Mouse (Mus musculus) gastrocnemius, postnatal 14 days (tissue): ENCODE measurements around the gene Ifi214. TPM values are rescaled to one million over a fixed set of nuclear protein-coding genes. Genes with fewer than 3 reads are reported as not detected.
"Not testable (repeated sequence)": the region's sequence is repeated elsewhere in the genome, so short reads cannot be mapped to it uniquely, and the experiment has no call there.

Source experiments
- DNase-seq: peaks from one replicate; pipeline ENCODE4 v3.0.0; 2021; ENCODE audit warnings: mixed read lengths
- intact Hi-C: fragments of 180-260 bp; cut with DNase I; formaldehyde crosslinking; loops from one replicate; pipeline ENCODE4 v1.15.1; 2025; ENCODE audit warnings: low total_unique reads
- long read RNA-seq, 2 experiments: library from polyadenylated mRNA; stranded (forward); transcript quantifications; one replicate each; pipeline ENCODE4 v2.0.0; 2021
- microRNA-seq, 2 experiments: library from miRNA; unstranded; fragments of <30 nt; microRNA quantifications; one replicate each; pipeline ENCODE4 v1.2.0; 2021
- total RNA-seq, 2 experiments: library from RNA; stranded (reverse); gene quantifications; 2 replicates each; pipeline ENCODE4 v1.2.3; 2021

Gene Ifi214
- total RNA-seq: not detected
- long read RNA-seq, experiment 1: 0 reads
- long read RNA-seq, experiment 2: 0 reads

- DNase-seq, intact Hi-C loops: not testable (repeated sequence)
These were observed at the start of gene Ifi214 for GRCm38 (mm10) chr1:173535791-173536190. Gene Ifi214, minus strand, starts transcription at chr1:173535957.

DNA sequence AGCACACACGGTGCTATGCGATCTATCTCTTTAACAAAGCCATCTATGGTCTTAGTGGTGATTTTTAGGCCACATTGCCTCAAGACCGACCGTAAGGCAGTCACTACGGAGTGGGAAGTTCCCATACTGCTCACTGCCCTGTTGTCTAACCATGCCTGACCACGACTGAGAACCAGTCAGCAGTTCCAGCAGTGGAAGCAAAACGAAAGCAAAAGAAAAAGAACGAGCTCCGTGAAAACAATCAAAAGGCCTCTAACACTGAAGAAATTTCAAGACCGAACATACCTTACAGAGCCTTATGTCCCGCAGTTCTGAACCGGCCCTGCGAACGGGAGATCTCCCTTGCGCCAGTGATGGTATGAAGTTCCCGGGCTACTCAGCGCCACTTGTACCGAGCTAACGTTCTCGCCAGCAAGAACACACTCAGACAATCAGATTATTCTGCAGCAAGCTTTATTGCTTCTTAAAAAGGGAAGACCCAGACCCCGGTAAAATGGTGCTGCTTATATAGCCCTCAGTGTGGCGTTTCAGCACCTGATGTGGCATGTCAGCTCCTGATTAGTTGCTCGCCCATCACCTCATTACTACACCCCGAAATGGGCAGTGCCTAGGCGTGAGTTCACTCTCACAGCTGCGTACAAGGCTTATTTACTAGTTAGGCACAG is 44.3 kb upstream of the Ifi214 start:
- DNase-seq: no peak
- intact Hi-C loops: no loop called here

- no peak for DNase-seq
- intact Hi-C loops: no loop called here
These were observed 43.3 kb upstream of the Ifi214 start for GRCm38 (mm10) chr1:173579079-173579478.

GRCm38 (mm10) chr1:173550491-173551050 is 14.8 kb upstream of the Ifi214 start:
- DNase-seq, intact Hi-C loops: not testable (repeated sequence)

GRCm38 (mm10) chr1:173548798-173549197 is 13.0 kb upstream of the Ifi214 start:
- DNase-seq, intact Hi-C loops: not testable (repeated sequence)

GRCm38 (mm10) chr1:173521452-173521851 is 14.3 kb downstream of the Ifi214 start:
- DNase-seq: no peak
- intact Hi-C loops: no loop called here

DNA sequence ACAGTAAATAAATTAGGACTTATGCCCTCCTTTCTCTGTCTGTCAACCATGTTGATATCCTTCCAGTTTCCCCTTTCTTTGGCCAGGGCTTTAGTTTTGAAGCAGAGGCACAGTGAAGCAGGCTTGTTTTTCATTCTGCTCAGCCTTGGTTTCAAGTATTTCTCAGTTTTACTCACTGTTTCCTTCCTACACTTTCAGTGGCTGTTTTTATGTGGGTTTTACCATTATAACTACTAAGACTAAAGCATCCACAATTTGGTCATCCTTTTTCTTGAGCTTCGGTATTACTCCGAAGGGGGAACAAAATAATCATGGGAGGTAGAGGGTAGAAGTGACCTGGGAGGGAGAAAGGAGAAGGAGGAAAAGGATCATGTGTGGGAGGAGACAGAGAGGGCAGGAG is 25.2 kb downstream of the Ifi214 start:
- DNase-seq, intact Hi-C loops: not testable (repeated sequence)

DNA sequence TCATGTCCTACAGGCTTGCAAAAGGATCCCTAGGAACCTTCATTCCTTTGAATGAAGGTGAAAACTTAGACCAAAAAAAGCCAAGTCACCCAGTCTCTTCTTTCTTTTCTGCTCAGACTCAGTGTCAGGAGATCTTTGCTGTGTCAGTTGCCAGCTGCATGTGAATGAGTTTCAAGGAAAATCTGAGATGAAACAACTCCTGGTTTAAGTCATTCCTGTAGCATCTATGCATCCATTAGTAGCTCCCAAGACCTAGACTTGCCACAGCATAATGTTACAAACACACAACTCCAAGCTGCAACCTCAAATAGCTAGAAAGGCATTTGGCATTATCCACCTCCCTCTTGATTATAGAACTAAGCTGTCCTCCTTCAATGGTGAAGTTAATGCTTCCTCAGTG is 44.3 kb downstream of the Ifi214 start:
- DNase-seq, intact Hi-C loops: not testable (repeated sequence)

GRCm38 (mm10) chr1:173490812-173491480 is 44.8 kb downstream of the Ifi214 start, which contains the start of gene Ifi206:
Gene Ifi206, minus strand, starts transcription at chr1:173491041.
- DNase-seq, intact Hi-C loops: not testable (repeated sequence)

DNA sequence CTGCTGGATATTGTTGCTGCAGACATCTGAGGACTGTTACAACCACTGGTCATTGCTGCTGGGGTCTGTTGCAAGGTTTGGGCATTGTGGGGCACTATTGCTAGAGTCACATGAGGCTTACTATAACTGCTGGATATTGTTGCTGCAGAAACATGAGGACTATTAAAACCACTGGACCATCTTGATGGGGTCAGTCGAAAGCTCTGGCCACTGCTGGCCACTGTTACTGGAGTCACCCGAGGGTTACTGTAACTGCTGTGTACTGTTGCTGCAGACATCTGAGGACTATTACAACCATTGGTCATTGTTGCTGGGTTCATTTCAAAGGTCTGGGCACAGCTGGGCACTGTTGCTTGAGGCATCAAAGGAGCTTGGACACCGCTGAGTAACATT is 54.6 kb downstream of the Ifi214 start:
- intact Hi-C loops, DNase-seq: not testable (repeated sequence)

GRCm38 (mm10) chr1:173480399-173481181 is 55.2 kb downstream of the Ifi214 start:
- intact Hi-C loops, DNase-seq: not testable (repeated sequence)

Small RNA genes lying within 50 kb of the gene (microRNA-seq; reads per million reads assigned to microRNA genes)
- 0 reads per million in 2 experiments for gene Gm44481

Other genes with a start within 250 kb of the Ifi214 start
- 1 to 10 TPM; 5.1 to 7.9 TPM for gene Ackr1, start 202.2 kb downstream of the Ifi214 start, total RNA-seq
- gene Aim2, start 185.1 kb downstream of the Ifi214 start, total RNA-seq: under 1 TPM; 0.35 to 0.69 TPM
- gene Cadm3, start 168.3 kb downstream of the Ifi214 start, total RNA-seq: 10 to 100 TPM; 15.4 to 21.4 TPM
- not detected for gene Ifi206, start 44.9 kb downstream of the Ifi214 start, total RNA-seq
- not detected for gene Ifi213, start 63.3 kb upstream of the Ifi214 start, total RNA-seq
- gene Ifi209, start 95.0 kb upstream of the Ifi214 start, total RNA-seq: under 1 TPM; 0.09 to 0.12 TPM
- gene Ifi208, start 137.7 kb upstream of the Ifi214 start, total RNA-seq: under 1 TPM in 1 of 2 experiments, not detected in 1; 0.08 TPM
- 1 to 10 TPM; 1.5 to 4.3 TPM for gene Ifi207, start 205.8 kb upstream of the Ifi214 start, total RNA-seq
- 1 to 10 TPM; 2.1 to 4.1 TPM for gene Ifi204, start 231.0 kb upstream of the Ifi214 start, total RNA-seq